Mouse (Mus musculus): Measurements from ENCODE around the gene Adamts3.

Adamts3 gene

DNA sequence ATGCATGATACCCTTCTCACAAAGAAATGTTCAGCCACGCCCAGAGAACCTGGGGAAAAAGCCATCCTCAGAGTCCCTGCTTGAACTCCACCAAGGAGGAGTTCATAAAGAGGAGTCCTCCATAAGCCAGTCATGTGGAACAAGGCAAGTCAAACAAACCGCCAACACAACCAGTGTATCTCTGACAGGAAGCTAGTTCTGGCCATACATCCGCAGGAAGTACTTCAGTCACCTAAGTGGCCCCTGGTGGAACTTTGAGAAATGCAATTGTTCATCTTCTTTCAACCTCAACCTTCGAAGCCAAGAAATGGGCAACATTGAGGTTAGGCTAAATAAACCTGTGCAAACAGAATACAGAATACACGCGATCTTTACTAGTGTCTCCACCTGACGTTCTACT, 39.7 kb downstream of the Adamts3 start:
- in situ Hi-C loops (cut with MboI; ENCODE audit: low pct_unique_long_range_greater_than_20kb in 1 of 2, low sequenced_read_pairs in 2 of 2, unreplicated experiment in 1 of 2) = loop anchor here in 1 of 2 experiments (25.0 kb wide), 1 partner anchor 344 kb away; no protein-coding TSS in a partner anchor

DNA sequence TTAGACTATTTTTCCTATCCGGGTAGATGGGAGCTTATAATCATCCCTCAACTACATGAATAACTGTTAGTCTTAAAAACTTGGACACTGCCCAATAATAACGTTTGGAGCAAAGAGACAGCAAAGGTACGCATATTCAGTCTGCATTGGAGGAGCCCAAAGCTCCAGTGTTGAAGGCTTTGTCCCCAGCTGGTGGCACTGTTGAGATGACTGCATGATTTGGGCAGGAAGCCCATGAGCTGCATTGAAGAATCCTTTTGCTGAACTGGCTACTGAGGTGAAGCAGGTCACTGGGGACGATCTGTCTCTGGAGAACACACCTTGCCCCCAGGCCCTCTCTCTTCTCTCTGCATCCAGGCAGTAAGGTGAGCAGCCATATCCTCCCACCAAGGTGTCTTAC, 43.5 kb downstream of the Adamts3 start:
- in situ Hi-C loops (cut with MboI; ENCODE audit: low pct_unique_long_range_greater_than_20kb in 1 of 2, low sequenced_read_pairs in 2 of 2, unreplicated experiment in 1 of 2) = loop anchor here in 1 of 2 experiments (25.0 kb wide), 1 partner anchor 348 kb away; no protein-coding TSS in a partner anchor

DNA sequence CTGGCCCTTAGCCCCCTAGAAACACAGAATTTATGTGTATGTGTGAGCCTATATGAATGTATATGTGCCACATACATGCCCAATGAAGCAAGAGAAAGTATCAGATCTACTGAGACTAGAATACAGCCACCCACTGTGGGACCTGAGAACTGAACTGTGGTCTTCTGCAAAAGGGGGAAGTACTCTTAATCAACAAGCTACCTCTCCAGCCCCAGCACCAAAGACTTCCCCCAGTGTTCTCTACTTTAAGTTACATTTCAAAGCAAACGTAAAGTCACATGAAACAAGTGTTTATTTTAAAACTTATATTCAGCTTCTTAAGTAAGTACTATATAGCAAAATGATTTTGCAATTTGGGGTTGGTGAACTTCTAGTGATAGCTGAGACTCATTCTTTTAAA, 62.0 kb downstream of the Adamts3 start:
- in situ Hi-C loops (cut with MboI; ENCODE audit: low pct_unique_long_range_greater_than_20kb in 1 of 2, low sequenced_read_pairs in 2 of 2, unreplicated experiment in 1 of 2) = no loop called here

- in situ Hi-C loops (cut with MboI; ENCODE audit: low pct_unique_long_range_greater_than_20kb in 1 of 2, low sequenced_read_pairs in 2 of 2, unreplicated experiment in 1 of 2) = no loop called here
Measured at GRCm38 (mm10) chr5:89819531-89819930, 63.6 kb downstream of the Adamts3 start.

DNA sequence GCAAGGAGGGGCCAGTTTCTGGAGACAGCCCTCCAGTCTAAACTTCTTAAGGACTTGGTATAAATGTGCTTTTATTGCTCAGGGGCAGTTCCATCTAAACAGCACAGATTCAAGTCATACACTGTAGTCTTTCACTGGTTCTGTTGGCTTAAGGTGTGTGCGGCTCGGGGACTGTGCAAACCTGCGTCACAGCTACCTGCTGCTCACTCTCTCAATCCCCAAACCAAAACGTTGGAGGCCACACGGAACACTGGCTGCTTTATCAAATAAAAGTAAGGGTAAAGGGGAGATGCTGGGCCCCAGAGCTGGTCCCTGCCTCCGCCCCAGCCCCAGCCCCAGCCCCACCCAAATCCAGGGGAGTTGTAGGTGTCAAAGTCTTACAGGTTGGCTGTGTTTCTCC, 66.5 kb downstream of the Adamts3 start:
- in situ Hi-C loops (cut with MboI; ENCODE audit: low pct_unique_long_range_greater_than_20kb in 1 of 2, low sequenced_read_pairs in 2 of 2, unreplicated experiment in 1 of 2) = no loop called here

DNA sequence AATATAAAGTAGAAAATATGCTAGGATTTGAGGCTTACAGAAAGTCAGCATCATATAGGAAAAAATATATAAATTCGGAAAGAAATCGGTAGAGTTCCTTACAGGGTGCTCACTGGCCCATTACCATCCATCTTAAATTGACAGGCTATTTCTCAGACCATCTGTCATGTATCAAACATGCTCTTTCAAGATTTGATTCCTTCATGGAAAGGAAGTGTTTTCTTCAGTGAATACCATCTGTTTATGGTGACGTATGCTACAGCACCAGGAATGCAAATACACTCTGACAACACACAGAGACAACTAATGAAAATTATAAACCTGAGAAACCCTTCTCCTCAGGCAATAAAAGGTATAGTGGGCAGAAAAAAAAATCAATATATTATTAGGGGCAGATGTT, 68.6 kb downstream of the Adamts3 start:
- in situ Hi-C loops (cut with MboI; ENCODE audit: low pct_unique_long_range_greater_than_20kb in 1 of 2, low sequenced_read_pairs in 2 of 2, unreplicated experiment in 1 of 2) = no loop called here

DNA sequence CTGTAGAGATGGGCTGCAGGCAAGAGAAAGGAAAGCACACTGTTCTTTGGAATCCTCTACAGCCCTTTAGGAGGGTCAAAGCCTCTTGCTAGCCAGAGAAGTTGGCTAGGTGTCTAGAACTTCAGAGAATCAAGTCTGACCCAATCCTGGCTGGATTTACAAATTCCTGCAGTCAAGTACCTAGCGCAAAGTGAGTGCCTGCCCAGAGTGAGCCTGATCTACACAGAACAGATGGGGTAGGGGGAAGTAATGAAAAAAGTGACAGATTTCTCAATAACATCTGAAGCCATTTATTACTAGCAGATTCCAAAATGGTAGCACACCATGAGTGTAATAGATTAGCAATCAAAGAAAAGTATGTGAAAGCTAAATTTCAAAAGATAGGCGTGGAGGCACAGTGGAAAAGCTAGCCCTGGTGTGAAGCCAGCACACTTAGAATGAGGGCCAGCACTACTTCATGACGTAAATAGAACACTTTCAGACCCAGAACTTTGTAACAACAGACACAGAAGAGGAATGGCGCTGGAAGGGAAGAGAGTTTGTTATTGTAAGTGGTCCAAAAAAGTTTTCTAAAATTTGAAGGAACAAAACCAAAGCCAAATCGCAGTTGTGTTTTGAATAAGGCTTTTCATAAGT, 82.8 kb downstream of the Adamts3 start:
- in situ Hi-C loops (cut with MboI; ENCODE audit: low pct_unique_long_range_greater_than_20kb in 1 of 2, low sequenced_read_pairs in 2 of 2, unreplicated experiment in 1 of 2) = no loop called here

DNA sequence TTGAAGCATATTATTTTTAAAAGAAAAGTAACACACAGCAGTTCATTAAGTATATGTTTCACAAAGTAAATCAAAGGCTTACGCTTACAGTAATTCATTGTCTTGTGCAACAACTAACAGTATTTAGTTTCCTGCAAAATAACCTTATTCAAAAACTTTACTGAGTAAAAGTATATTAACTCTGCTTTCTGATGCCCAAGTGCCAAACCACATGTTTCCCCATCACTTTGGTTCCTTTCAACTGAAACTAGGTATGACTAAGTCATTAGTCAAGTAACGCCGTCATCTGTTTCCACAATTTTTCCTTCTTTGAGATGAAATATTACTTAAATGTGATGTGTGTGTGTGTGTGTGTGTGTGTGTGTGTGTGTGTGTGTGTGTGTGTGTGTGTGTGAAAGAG, 89.4 kb downstream of the Adamts3 start:
- in situ Hi-C loops (cut with MboI; ENCODE audit: low pct_unique_long_range_greater_than_20kb in 1 of 2, low sequenced_read_pairs in 2 of 2, unreplicated experiment in 1 of 2) = no loop called here

DNA sequence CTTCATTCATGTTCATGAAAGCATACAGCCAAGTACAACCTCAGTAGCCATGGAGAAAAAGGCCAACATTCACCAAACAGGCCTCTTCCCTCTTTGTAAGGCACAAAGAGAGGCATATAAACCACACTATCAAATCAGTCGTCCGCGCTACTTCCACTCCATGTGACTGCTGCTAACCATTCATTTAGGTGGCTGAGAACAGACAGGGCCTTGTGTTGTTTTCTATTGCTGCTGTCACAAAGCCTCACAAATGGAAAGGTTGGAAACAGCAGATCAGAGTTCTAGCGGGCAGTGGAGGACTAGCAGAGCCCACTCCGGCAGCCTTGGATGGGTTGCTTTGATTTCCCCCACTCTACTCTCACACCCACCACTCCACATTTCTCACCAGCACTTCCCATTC, 98.5 kb downstream of the Adamts3 start:
- in situ Hi-C loops (cut with MboI; ENCODE audit: low pct_unique_long_range_greater_than_20kb in 1 of 2, low sequenced_read_pairs in 2 of 2, unreplicated experiment in 1 of 2) = no loop called here

GRCm38 (mm10) chr5:89779823-89780222, 103.3 kb downstream of the Adamts3 start:
- in situ Hi-C loops (cut with MboI; ENCODE audit: low pct_unique_long_range_greater_than_20kb in 1 of 2, low sequenced_read_pairs in 2 of 2, unreplicated experiment in 1 of 2) = no loop called here

GRCm38 (mm10) chr5:89778610-89779009, 104.5 kb downstream of the Adamts3 start:
- in situ Hi-C loops (cut with MboI; ENCODE audit: low pct_unique_long_range_greater_than_20kb in 1 of 2, low sequenced_read_pairs in 2 of 2, unreplicated experiment in 1 of 2) = no loop called here

- in situ Hi-C loops (cut with MboI; ENCODE audit: low pct_unique_long_range_greater_than_20kb in 1 of 2, low sequenced_read_pairs in 2 of 2, unreplicated experiment in 1 of 2) = no loop called here
Measured at GRCm38 (mm10) chr5:89777411-89777810, 105.7 kb downstream of the Adamts3 start.

DNA sequence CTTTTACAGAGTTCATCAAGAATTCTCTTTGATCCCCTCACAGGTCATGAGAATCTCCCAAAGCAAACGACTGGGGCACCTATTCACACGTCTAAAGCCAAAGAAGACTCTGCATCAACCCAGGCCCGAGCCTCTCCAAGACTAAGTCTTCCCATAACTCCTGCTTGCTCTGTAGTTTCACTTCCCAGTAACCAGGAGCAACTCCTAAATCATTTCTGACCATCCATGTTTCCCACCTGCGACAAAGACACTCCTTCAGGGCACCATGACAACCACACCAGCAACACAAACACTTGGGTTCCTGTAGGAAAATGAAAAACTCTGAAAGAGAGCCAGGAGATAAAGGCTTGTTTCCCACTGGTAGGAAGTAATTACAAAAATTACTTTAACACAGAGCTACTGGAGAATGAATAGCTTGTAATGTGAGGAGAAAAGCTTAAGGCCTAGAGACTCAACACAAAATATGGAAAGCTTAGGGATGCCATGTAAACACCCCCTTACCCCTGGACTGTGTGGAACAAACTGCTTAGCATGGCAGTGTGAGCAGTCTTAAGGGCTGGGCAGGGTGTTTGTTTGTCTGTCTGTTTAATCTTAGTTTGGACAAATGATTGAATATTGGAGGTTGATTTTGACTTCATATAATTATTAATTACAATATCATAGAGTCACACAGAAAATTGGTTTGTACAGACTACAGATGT, 112.3 kb downstream of the Adamts3 start:
- in situ Hi-C loops (cut with MboI; ENCODE audit: low pct_unique_long_range_greater_than_20kb in 1 of 2, low sequenced_read_pairs in 2 of 2, unreplicated experiment in 1 of 2) = no loop called here

- in situ Hi-C loops (cut with MboI; ENCODE audit: low pct_unique_long_range_greater_than_20kb in 1 of 2, low sequenced_read_pairs in 2 of 2, unreplicated experiment in 1 of 2) = no loop called here
Measured at GRCm38 (mm10) chr5:89763189-89764187, 119.6 kb downstream of the Adamts3 start.

GRCm38 (mm10) chr5:89760368-89760767, 122.8 kb downstream of the Adamts3 start:
- in situ Hi-C loops (cut with MboI; ENCODE audit: low pct_unique_long_range_greater_than_20kb in 1 of 2, low sequenced_read_pairs in 2 of 2, unreplicated experiment in 1 of 2) = no loop called here

- in situ Hi-C loops (cut with MboI; ENCODE audit: low pct_unique_long_range_greater_than_20kb in 1 of 2, low sequenced_read_pairs in 2 of 2, unreplicated experiment in 1 of 2) = no loop called here
Measured at GRCm38 (mm10) chr5:89751836-89752235, 131.3 kb downstream of the Adamts3 start.

DNA sequence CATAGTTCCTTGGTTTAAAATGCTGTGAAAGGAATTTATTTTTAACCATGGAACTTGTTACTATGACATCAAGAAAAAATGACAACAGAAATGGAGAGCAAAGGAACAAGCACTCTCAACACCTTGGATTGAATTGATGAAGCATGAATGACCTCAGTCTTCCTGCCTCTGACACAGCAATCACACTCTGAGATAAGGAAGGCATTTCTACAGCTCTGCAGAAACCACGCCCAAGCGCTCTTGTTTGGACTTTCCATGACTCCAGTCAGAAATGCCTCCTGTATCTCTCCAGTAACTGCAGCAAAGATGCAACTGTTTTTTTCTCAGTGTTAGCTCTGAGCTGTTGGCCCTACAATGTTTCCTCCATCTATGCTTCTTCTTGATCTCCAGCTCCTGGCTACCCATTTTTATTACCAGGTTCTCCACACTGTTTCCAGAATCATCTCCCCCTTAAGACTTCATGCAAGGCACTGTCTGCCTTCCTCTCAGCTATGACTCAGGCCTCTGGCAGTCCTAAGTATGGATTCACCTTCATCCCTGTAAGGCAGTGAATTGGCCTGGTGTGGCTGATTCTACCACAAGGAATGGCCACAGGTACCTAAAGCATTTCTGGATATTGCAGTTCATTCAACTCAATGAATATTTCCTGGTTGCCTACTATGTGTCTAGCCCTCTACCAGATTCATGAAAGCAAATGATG, 134.8 kb downstream of the Adamts3 start:
- in situ Hi-C loops (cut with MboI; ENCODE audit: low pct_unique_long_range_greater_than_20kb in 1 of 2, low sequenced_read_pairs in 2 of 2, unreplicated experiment in 1 of 2) = no loop called here

- in situ Hi-C loops (cut with MboI; ENCODE audit: low pct_unique_long_range_greater_than_20kb in 1 of 2, low sequenced_read_pairs in 2 of 2, unreplicated experiment in 1 of 2) = no loop called here
Measured at GRCm38 (mm10) chr5:89747149-89747659, 135.9 kb downstream of the Adamts3 start.

Data from mouse embryonic stem cell (cell line).